Mouse (Mus musculus): Measurements from ENCODE around the gene Top2a. TPM values are rescaled to one million over a fixed set of nuclear protein-coding genes. Genes with fewer than 3 reads are reported as not detected.
A peak's percentile ranks its signal among the peaks of the same experiment; 100 is the strongest.

Gene Top2a
- polyA plus RNA-seq, 1 experiment from 2014 or later = 199 TPM

DNA sequence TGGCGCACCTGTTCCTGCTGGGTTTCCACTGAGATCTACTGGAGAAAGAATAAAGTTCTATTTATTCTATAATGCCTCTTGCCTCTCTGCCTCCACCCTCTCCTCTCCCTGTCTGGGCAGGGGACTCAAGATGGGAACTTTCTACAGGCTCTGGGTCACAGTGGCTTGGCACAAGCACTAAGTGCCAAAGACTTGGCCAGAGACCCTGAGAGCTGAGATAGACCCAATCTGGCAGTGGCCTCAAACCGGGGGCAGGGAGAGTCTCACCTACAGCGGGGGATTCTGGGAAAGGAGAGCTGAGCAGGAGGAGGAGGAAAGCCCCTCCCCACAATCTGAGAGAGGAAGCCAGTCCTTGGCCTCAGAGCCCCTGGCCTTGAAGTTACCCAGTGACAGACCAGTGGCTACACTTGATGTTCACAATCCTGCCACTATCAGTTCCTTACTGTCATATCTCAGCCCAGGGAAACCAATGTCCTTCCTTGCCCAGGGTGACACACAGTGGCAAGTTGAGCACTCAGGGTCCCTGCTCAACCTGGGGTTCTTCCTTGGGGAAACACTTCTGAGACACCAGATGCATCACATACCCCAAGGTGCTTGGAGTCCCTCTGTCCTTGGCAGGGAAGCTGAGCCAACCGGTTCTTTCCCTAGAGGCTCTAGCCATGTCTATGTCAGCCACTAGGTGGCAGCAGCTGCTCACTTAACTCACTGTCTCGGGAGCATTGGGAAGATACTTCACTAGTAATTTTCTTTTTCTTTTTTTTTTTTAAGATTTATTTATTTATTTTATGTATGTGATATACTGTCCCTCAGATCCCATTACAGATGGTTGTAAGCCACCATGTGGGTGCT lies 48.9 kb downstream of the Top2a start:
- Histone ChIP-seq H3K4me2 (replicated peaks) (no peak overlapping the region), H3K27ac (peak overlapping the region; percentile 44; the same call in 1 of the 2 replicates), H3K27me3 (no peaks in the 10 kb centered on the region), H3K9ac (no peak overlapping the region), H3K36me3 (peaks cover 42% of the 10 kb centered on the region), H3K9me3 (replicated peaks) (no peaks in the 10 kb centered on the region), H3K4me1 (peaks cover 28% of the 10 kb centered on the region), H3K4me3 (no peak overlapping the region)
- ATAC-seq (ENCODE audit: low FRiP score) = no peak
- 41% methylated on average over 5 of the region's 5 CpGs for WGBS

DNA sequence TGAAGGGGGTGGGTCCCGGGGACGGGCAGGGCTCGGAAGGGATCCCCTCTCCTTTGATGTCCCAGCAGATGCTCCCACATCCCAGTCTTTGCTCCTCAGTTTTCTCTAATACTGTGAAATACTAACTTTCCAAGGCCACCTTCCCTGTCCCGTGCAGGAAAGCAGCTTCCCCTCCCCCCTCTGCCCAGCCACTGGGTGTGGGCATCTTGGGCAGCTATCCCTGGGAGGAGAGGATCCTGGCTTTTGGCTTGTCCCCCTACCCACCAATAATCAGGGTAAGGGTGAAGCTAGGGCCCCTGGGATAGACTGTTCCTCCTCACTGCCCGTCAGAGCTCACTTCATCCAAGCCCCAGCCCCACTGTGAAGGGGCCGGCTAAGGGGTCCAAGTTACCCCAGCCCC lies 49.8 kb downstream of the Top2a start:
- Histone ChIP-seq H3K36me3 (peaks cover 42% of the 10 kb centered on the region), H3K4me3 (no peak overlapping the region), H3K27ac (0 out of 2 replicates have a peak overlapping the region, but pooled peaks have one; percentile 44), H3K4me1 (peaks cover 37% of the 10 kb centered on the region), H3K9ac (no peak overlapping the region), H3K9me3 (replicated peaks) (no peaks in the 10 kb centered on the region), H3K27me3 (no peaks in the 10 kb centered on the region), H3K4me2 (replicated peaks) (no peak overlapping the region)
- 79% methylated on average over 6 of the region's 6 CpGs for WGBS
- no peak for ATAC-seq (ENCODE audit: low FRiP score)

DNA sequence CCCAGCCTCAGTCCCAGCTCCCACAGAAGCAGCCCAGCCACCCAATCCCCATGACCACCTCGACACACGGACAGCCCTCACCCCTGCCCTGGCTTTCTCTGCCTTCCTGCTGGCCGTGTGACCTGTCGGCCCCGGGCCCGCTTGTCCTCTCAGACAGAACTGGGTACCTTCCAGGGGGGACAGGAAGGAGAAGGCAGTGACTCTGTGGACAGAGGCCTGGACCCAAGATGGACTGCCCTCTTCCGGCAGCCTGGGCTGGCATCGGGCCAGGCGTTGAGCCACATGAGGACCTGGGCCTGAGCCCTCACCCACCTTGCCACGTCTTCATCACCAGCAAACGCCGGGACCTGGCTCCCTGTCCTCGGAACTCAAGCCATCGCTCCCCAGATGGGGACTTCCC lies 50.4 kb downstream of the Top2a start:
- peaks cover 39% of the 10 kb centered on the region for H3K4me1 ChIP-seq
- no peaks in the 10 kb centered on the region for H3K9me3 ChIP-seq (replicated peaks)
- H3K9ac ChIP-seq = peak overlapping the region; percentile 45; the same call in 1 of the 2 replicates
- no peak overlapping the region for H3K4me3 ChIP-seq
- H3K27me3 ChIP-seq = no peaks in the 10 kb centered on the region
- no peak overlapping the region; the same call in 1 of the 2 replicates for H3K27ac ChIP-seq
- peaks cover 42% of the 10 kb centered on the region for H3K36me3 ChIP-seq
- 86% methylated on average over 14 of the region's 14 CpGs for WGBS
- no peak overlapping the region for H3K4me2 ChIP-seq (replicated peaks)
- no peak for ATAC-seq (ENCODE audit: low FRiP score)

DNA sequence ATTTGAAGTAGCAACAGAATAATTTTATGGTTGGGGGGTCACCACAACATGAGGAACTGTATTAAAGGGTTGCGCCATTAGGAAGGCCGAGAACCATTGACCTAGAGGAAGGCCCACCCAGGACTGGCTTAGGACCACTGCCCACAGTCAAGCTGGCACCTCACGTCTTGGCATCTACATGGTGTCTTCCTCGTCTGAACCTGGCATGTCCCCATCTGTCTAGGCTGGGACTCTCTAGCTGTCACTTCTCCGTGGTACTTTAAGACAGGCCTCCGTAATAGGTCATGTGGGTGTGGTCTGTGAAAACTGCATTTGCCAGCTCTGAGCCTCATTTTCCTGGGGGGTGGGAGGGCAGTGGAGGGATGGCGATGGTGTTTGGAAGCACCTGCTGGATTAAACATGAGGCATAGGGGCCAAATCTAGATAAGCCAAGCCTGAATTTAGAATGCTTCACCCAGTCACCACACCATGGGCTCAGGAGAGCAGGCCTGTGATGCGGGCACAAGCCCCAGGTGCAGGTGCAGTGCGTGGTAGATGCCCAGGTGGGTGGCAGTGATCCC lies 51.1 kb downstream of the Top2a start:
- WGBS = 87% methylated on average over 9 of the region's 9 CpGs
- no peak for ATAC-seq (ENCODE audit: low FRiP score)

DNA sequence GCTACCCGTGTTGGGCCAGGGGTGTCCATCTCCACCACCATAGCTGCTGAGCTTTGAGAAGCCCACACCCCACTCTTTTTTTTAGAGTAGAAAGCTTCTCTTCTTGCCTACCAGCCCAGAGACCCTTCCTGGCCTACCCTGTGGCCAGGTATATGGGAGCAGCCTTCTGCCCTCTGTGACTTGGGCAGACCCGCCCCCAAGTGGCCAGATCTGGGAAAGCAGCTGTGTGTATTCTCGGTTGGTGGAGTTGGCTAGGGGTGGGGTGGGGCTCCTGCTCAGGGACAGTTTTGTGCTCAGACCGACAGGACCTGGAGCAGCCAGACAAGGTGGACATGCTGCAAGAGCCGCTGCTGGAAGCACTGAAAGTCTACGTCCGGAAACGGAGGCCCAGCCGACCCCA lies 51.8 kb downstream of the Top2a start:
- Histone ChIP-seq H3K36me3 (peaks cover 48% of the 10 kb centered on the region), H3K4me2 (replicated peaks) (no peak overlapping the region), H3K4me3 (no peak overlapping the region), H3K9me3 (replicated peaks) (no peaks in the 10 kb centered on the region), H3K27me3 (no peaks in the 10 kb centered on the region), H3K4me1 (peaks cover 51% of the 10 kb centered on the region), H3K27ac (no peak overlapping the region), H3K9ac (no peak overlapping the region)
- 53% methylated on average over 9 of the region's 9 CpGs for WGBS
- ATAC-seq (ENCODE audit: low FRiP score) = 0 out of 2 replicates have a peak, but pooled peaks have one; percentile 12

More for the DNA sequence above, 51.1 kb downstream of the Top2a start:
- Histone ChIP-seq H3K4me2 (replicated peaks) (no peak overlapping the region), H3K4me3 (no peak overlapping the region), H3K27me3 (no peaks in the 10 kb centered on the region), H3K9ac (no peak overlapping the region), H3K36me3 (peaks cover 47% of the 10 kb centered on the region), H3K27ac (no peak overlapping the region), H3K9me3 (replicated peaks) (no peaks in the 10 kb centered on the region), H3K4me1 (peaks cover 44% of the 10 kb centered on the region)

DNA sequence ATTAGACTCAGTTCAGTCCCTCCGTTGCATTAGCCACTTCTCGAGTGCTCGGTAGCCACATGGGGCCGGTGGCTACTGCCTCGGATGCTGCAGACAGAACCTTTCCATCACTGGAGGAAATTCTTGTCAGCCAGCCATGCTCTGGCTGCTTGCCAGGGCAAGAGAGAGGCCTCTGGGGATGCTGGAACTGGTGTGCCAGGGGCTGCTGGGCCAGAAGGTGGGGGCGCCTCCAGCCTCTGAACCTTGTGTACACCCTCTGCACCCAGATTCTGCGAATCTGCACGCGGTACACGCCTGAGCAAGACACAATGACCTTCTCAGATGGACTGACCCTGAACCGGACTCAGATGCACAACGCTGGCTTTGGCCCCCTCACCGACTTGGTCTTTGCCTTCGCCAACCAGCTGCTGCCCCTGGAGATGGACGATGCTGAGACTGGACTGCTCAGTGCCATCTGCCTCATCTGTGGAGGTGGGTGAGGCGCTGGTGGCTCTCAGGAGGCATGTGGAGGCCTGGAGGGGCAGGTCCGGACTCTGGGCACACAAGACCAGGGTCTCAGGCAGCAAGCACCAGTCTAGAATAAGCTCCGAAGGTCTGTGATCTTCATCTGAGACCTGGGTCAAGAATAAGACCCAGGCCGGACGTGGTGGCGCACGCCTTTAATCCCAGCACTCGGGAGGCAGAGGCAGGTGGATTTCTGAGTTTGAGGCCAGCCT lies 52.5 kb downstream of the Top2a start:
- Histone ChIP-seq H3K27me3 (no peaks in the 10 kb centered on the region), H3K27ac (peak overlapping the region; percentile 99), H3K9ac (0 out of 2 replicates have a peak overlapping the region, but pooled peaks have one; percentile 86), H3K4me2 (replicated peaks) (peak overlapping the region; percentile 97), H3K4me3 (no peak overlapping the region), H3K9me3 (replicated peaks) (no peaks in the 10 kb centered on the region), H3K4me1 (peaks cover 59% of the 10 kb centered on the region), H3K36me3 (peaks cover 51% of the 10 kb centered on the region)
- 56% methylated on average over 23 of the region's 23 CpGs for WGBS
- ATAC-seq (ENCODE audit: low FRiP score) = 0 out of 2 replicates have a peak, but pooled peaks have one; percentile 7

DNA sequence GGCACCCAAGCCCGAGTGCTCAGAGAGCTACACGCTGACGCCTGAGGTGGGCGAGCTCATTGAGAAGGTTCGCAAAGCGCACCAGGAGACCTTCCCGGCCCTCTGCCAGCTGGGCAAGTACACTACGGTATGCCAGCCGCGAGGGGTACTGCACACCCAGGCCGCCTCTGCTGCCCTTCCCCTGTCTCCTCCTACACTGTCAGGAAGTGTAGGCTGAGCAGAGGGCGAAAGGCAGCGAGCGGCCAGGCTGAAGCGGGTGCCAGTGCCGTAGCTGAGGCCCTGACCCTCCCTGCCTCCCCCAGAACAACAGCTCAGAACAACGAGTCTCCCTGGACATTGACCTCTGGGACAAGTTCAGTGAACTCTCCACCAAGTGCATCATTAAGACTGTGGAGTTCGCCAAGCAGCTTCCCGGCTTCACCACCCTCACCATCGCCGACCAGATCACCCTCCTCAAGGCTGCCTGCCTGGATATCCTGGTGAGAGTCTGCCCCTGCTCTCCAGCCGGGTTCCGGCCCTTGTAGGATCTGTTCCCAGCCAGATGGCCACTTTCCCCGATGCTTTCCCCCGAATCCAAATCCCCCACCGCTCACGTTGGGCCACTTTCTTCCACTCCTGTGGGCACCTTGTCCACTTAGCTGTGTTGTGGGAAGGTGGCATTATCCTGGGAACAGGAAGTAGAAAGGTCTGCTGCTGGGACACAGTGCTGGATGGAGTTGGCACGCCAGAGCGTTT lies 53.6 kb downstream of the Top2a start:
- Histone ChIP-seq H3K9me3 (replicated peaks) (no peaks in the 10 kb centered on the region), H3K4me3 (peak overlapping the region; percentile 15), H3K4me2 (replicated peaks) (peak overlapping the region; percentile 97), H3K36me3 (peaks cover 51% of the 10 kb centered on the region), H3K4me1 (peaks cover 70% of the 10 kb centered on the region), H3K9ac (peak overlapping the region; percentile 86), H3K27me3 (no peaks in the 10 kb centered on the region), H3K27ac (peak overlapping the region; percentile 99)
- ATAC-seq (ENCODE audit: low FRiP score) = no peak
- 48% methylated on average over 29 of the region's 29 CpGs for WGBS

DNA sequence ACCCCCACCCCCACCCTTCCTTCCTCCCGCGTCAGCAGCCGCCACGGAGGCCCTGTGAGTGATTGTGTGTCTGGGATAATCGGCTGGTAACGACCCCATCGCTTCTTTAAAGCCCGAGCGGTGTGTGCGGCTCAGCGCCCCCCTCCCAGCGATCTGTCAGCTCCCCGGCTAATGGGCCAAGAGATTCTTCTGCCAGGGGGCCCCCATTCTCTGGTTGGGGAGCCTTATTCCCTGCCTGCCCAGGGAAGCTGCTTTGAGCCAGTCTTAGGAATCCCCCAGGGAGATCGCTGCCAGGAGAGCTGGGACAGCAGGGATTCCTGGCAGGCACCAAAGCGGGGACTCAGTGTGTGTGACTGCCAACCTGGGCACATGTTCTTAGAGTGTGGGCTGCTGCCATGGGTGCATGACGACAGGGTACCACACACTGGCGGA lies 54.5 kb downstream of the Top2a start:
- WGBS = 24% methylated on average over 9 of the region's 17 CpGs
- peaks cover 78% of the 10 kb centered on the region for H3K4me1 ChIP-seq
- H3K9me3 ChIP-seq (replicated peaks) = no peaks in the 10 kb centered on the region
- H3K4me2 ChIP-seq (replicated peaks) = peak overlapping the region; percentile 97
- peak overlapping the region; percentile 15 for H3K4me3 ChIP-seq
- ATAC-seq (ENCODE audit: low FRiP score) = peak; percentile 49
- peak overlapping the region; percentile 99 for H3K27ac ChIP-seq
- H3K36me3 ChIP-seq = peaks cover 43% of the 10 kb centered on the region
- peak overlapping the region; percentile 86 for H3K9ac ChIP-seq
- H3K27me3 ChIP-seq = no peaks in the 10 kb centered on the region

DNA sequence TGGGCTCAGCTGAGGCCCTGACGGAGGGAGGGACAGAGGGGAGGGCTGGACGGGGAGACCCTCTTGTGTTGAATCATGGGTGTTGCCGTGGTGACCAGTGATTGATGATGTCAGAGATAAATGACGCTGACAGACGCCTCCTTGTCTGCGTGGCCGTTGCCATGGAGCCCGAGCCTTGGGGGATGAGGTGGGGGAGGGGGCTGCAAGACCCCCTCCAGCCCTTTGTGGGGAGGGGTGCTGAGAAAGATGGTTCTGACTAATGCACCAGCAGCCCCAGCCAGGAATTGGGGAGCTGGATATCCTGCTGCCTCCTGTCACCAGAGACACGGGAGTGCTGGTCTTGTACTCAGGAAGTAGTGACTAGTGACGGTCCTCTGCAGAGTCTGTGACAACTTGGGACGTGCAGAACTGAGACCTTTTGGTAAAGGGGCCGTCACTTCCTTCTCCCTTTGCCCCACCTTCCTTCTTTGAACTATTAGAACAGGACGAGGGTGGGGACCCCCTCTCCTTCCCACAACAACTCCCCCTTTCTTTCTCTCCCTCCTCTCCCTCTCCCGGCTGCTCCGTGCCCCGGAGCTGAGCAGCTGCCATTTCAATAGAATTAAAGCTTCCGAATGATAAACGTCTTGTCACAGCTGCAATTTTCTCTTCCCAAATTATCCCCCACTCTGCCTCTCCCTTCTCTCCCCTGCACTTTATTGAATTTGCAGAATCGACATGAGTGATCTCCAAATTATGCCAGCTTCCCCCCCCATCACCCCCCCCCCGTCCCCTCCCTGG lies 55.1 kb downstream of the Top2a start:
- peak overlapping the region; percentile 99 for H3K27ac ChIP-seq
- H3K4me1 ChIP-seq = peaks cover 84% of the 10 kb centered on the region
- H3K9me3 ChIP-seq (replicated peaks) = no peaks in the 10 kb centered on the region
- ATAC-seq (ENCODE audit: low FRiP score) = peak; percentile 58
- peak overlapping the region; percentile 86 for H3K9ac ChIP-seq
- peak overlapping the region; percentile 15 for H3K4me3 ChIP-seq
- H3K27me3 ChIP-seq = no peaks in the 10 kb centered on the region
- peaks cover 39% of the 10 kb centered on the region for H3K36me3 ChIP-seq
- H3K4me2 ChIP-seq (replicated peaks) = peak overlapping the region; percentile 97
- 3% methylated on average over 19 of the region's 20 CpGs for WGBS

DNA sequence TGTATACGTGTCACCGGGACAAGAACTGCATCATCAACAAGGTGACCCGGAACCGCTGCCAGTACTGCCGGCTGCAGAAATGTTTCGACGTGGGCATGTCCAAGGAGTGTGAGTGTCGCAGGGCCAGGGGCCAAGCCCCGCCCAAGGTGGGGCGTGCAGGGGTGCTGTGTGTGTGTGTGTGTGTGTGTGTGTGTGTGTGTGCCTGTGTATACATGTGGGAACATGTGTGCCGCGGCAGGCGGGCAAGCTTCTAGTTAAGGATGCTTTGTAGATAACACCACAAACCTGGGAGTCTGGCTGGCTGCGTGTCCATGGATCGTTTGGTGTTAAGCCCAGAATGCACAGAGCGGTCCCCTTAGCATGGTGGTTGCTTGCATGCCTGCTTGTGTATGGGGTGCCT lies 55.9 kb downstream of the Top2a start:
- Histone ChIP-seq H3K36me3 (peaks cover 31% of the 10 kb centered on the region), H3K4me3 (peak overlapping the region; percentile 15), H3K9ac (peak overlapping the region; percentile 86), H3K4me1 (peaks cover 92% of the 10 kb centered on the region), H3K27ac (peak overlapping the region; percentile 99), H3K9me3 (replicated peaks) (no peaks in the 10 kb centered on the region), H3K4me2 (replicated peaks) (peak overlapping the region; percentile 97), H3K27me3 (no peaks in the 10 kb centered on the region)
- 51% methylated on average over 16 of the region's 16 CpGs for WGBS
- ATAC-seq (ENCODE audit: low FRiP score) = no peak

DNA sequence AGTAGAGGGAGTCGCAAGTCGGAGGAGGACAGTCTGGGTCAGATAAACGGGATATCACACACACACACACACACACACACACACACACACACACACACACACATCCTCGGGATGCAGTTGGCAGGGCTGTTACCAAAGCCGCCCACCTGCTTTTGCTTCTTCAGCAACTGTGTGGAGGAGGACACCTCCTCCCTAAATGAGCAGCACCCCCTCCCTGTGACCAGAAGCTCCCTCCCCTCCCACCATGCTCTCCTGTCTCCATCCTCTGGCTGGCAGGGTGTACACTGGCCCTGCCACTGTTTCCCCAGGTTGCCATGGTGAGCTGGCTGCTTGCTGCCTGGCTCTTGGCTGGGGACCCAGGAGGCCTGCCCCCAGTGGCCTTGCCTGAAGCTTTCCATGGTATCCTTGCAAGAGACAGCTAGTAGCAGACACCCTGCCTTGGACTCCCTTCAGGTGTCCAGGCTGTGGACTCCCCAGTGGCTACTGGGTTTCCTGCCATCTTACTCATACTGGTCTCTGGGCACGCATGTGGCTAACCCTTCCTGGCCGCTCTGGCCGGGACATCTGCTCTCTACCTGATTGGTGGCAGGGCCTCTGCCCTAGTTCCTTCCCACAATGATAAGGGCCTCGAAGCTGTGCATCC lies 57.4 kb downstream of the Top2a start:
- ATAC-seq (ENCODE audit: low FRiP score) = no peak
- H3K9ac ChIP-seq = peak overlapping the region; percentile 86
- H3K4me2 ChIP-seq (replicated peaks) = peak overlapping the region; percentile 97
- peaks cover 21% of the 10 kb centered on the region; the same call in 1 of the 2 replicates for H3K36me3 ChIP-seq
- H3K9me3 ChIP-seq (replicated peaks) = no peaks in the 10 kb centered on the region
- no peaks in the 10 kb centered on the region; the same call in 1 of the 2 replicates for H3K27me3 ChIP-seq
- H3K4me1 ChIP-seq = peaks cover 100% of the 10 kb centered on the region
- H3K4me3 ChIP-seq = peak overlapping the region; percentile 76
- peak overlapping the region; percentile 99 for H3K27ac ChIP-seq
- WGBS = 27% methylated on average over 6 of the region's 9 CpGs

All from hindbrain, embryonic 12.5 days (tissue).